Mouse (Mus musculus): ENCODE measurements around the gene Lrrc36. TPM values are rescaled to one million over a fixed set of nuclear protein-coding genes. Genes with fewer than 3 reads are reported as not detected.

Lrrc36 gene
- total and polyA plus RNA-seq, 3 experiments: 0.06 TPM; not detected in 2

GRCm38 (mm10) chr8:105393915-105394314, 19.5 kb upstream of the Lrrc36 start:
- TF ChIP-seq GATA1 (IDR thresholded peaks at IDR 0.05; ENCODE audit: low read depth, low read length) (no peak), MAZ (IDR thresholded peaks at IDR 0.05; ENCODE audit: low read depth, low read length) (no peak), TAL1 (IDR thresholded peaks at IDR 0.05; ENCODE audit: low read length) (no peak), GABPA (IDR thresholded peaks at IDR 0.05; ENCODE audit: low read depth, low read length) (no peak), CHD1 (IDR thresholded peaks at IDR 0.05; ENCODE audit: low read depth, low read length) (no peak), ETS1 (IDR thresholded peaks at IDR 0.05; ENCODE audit: low read depth, low read length) (no peak), ZMIZ1 (IDR thresholded peaks at IDR 0.05; ENCODE audit: low read depth, low read length) (no peak), ZC3H11A (IDR thresholded peaks at IDR 0.05; ENCODE audit: low read depth, low read length) (no peak), POLR2AphosphoS5 (IDR thresholded peaks at IDR 0.05; ENCODE audit: borderline replicate concordance, low read depth, low read length) (no peak)
- H3K9ac ChIP-seq (ENCODE audit: control insufficient read depth, low read depth, low read length, poor library complexity, severe bottlenecking): no peak overlapping the region
- H3K27me3 ChIP-seq (ENCODE audit: control insufficient read depth in 1 of 2, insufficient read depth in 2 of 2, low read length in 2 of 2): peaks cover 9% of the 10 kb centered on the region in 2 experiments
- no peaks in the 10 kb centered on the region; a peak in 1 of 4 replicates for H3K4me1 ChIP-seq (ENCODE audit: control insufficient read depth in 1 of 2, insufficient read depth in 2 of 2, low read length in 2 of 2)
- no peaks in the 10 kb centered on the region for H3K36me3 ChIP-seq (ENCODE audit: control insufficient read depth in 1 of 2, insufficient read depth in 2 of 2, low read length in 2 of 2)
- H3K27ac ChIP-seq (ENCODE audit: control insufficient read depth, low read depth, low read length): no peak overlapping the region
- no peak for DNase-seq (ENCODE audit: low read depth, low spot score)
- H3K79me2 ChIP-seq (ENCODE audit: control insufficient read depth, insufficient read depth, low read length, poor library complexity): no peaks in the 10 kb centered on the region
- H3K4me3 ChIP-seq (ENCODE audit: control insufficient read depth in 1 of 2, insufficient read depth in 1 of 2, low read depth in 2 of 2, low read length in 2 of 2): no peak overlapping the region
- H3K9me3 ChIP-seq (replicated peaks; ENCODE audit: insufficient read depth, low read length): no peaks in the 10 kb centered on the region

- Histone ChIP-seq H3K36me3 (ENCODE audit: control insufficient read depth in 1 of 2, insufficient read depth in 2 of 2, low read length in 2 of 2) (no peaks in the 10 kb centered on the region), H3K4me1 (ENCODE audit: control insufficient read depth in 1 of 2, insufficient read depth in 2 of 2, low read length in 2 of 2) (no peaks in the 10 kb centered on the region), H3K9ac (ENCODE audit: control insufficient read depth, low read depth, low read length, poor library complexity, severe bottlenecking) (no peak overlapping the region), H3K4me3 (ENCODE audit: control insufficient read depth in 1 of 2, insufficient read depth in 1 of 2, low read depth in 2 of 2, low read length in 2 of 2) (no peak overlapping the region), H3K9me3 (replicated peaks; ENCODE audit: insufficient read depth, low read length) (no peaks in the 10 kb centered on the region), H3K27ac (ENCODE audit: control insufficient read depth, low read depth, low read length) (no peak overlapping the region), H3K27me3 (ENCODE audit: control insufficient read depth in 1 of 2, insufficient read depth in 2 of 2, low read length in 2 of 2) (peaks cover 16 to 26% of the 10 kb centered on the region in 2 experiments), H3K79me2 (ENCODE audit: control insufficient read depth, insufficient read depth, low read length, poor library complexity) (no peaks in the 10 kb centered on the region)
- peak; percentile 71 for DNase-seq (ENCODE audit: low read depth, low spot score)
- no peak for TF ChIP-seq ZNF384 (IDR thresholded peaks at IDR 0.05; ENCODE audit: low read depth, low read length)
- peak; percentile 52 to 79 (median 65) for TF ChIP-seq CTCF (IDR thresholded peaks at IDR 0.05 in 2 of 3, conservative IDR thresholded peaks at IDR 0.05 in 1 of 3; ENCODE audit: control insufficient read depth in 1 of 3, insufficient read depth in 1 of 3, low read depth in 2 of 3, low read length in 3 of 3, poor library complexity in 1 of 3, severe bottlenecking in 1 of 3)
- peak; percentile 85 for TF ChIP-seq SMC3 (IDR thresholded peaks at IDR 0.05; ENCODE audit: low read depth, low read length)
- peak; percentile 28; the same call in 1 of the 2 replicates for TF ChIP-seq ZC3H11A (IDR thresholded peaks at IDR 0.05; ENCODE audit: low read depth, low read length)
- TF ChIP-seq GABPA (IDR thresholded peaks at IDR 0.05; ENCODE audit: low read depth, low read length): no peak
- TF ChIP-seq RAD21 (IDR thresholded peaks at IDR 0.05; ENCODE audit: low read depth, low read length): peak; percentile 64
- no peak for TF ChIP-seq RCOR1 (IDR thresholded peaks at IDR 0.05; ENCODE audit: low read depth, low read length)
Observed at GRCm38 (mm10) chr8:105397747-105398146, 15.6 kb upstream of the Lrrc36 start.

- H3K4me1 ChIP-seq (ENCODE audit: control insufficient read depth in 1 of 2, insufficient read depth in 2 of 2, low read length in 2 of 2): no peaks in the 10 kb centered on the region
- H3K9ac ChIP-seq (ENCODE audit: control insufficient read depth, low read depth, low read length, poor library complexity, severe bottlenecking): no peak overlapping the region
- DNase-seq (ENCODE audit: low read depth, low spot score): no peak
- no peak overlapping the region for H3K27ac ChIP-seq (ENCODE audit: control insufficient read depth, low read depth, low read length)
- no peak overlapping the region for H3K4me3 ChIP-seq (ENCODE audit: control insufficient read depth in 1 of 2, insufficient read depth in 1 of 2, low read depth in 2 of 2, low read length in 2 of 2)
- H3K36me3 ChIP-seq (ENCODE audit: control insufficient read depth in 1 of 2, insufficient read depth in 2 of 2, low read length in 2 of 2): no peaks in the 10 kb centered on the region
- no peaks in the 10 kb centered on the region for H3K9me3 ChIP-seq (replicated peaks; ENCODE audit: insufficient read depth, low read length)
- TF ChIP-seq CTCF (IDR thresholded peaks at IDR 0.05 in 2 of 3, conservative IDR thresholded peaks at IDR 0.05 in 1 of 3; ENCODE audit: control insufficient read depth in 1 of 3, insufficient read depth in 1 of 3, low read depth in 2 of 3, low read length in 3 of 3, poor library complexity in 1 of 3, severe bottlenecking in 1 of 3) (no peak), TCF12 (IDR thresholded peaks at IDR 0.05; ENCODE audit: low read depth, low read length) (no peak), UBTF (IDR thresholded peaks at IDR 0.05; ENCODE audit: borderline replicate concordance, insufficient read depth, low read depth, low read length) (no peak), ZC3H11A (IDR thresholded peaks at IDR 0.05; ENCODE audit: low read depth, low read length) (no peak)
- peaks cover 16 to 30% of the 10 kb centered on the region in 2 experiments for H3K27me3 ChIP-seq (ENCODE audit: control insufficient read depth in 1 of 2, insufficient read depth in 2 of 2, low read length in 2 of 2)
- H3K79me2 ChIP-seq (ENCODE audit: control insufficient read depth, insufficient read depth, low read length, poor library complexity): no peaks in the 10 kb centered on the region
Observed at GRCm38 (mm10) chr8:105400016-105400415, 13.4 kb upstream of the Lrrc36 start.
